Mouse (Mus musculus) erythroblast, embryonic 14.5 days (primary cell): Measurements from ENCODE around the gene Chst10.

Source experiments
- GATA1 ChIP-seq: IDR thresholded peaks from 2 replicates; pipeline ENCODE4 v1.6.1; 2012; ENCODE audit warnings: low read length, inconsistent platforms, mixed read lengths
- TAL1 ChIP-seq: IDR thresholded peaks from 3 replicates; pipeline ENCODE4 v1.6.1; 2012; ENCODE audit warnings: low read length, inconsistent platforms, mixed read lengths

GRCm38 (mm10) chr1:38873911-38874310, 24.1 kb downstream of the Chst10 start:
- no peak for TF ChIP-seq TAL1
- no peak for TF ChIP-seq GATA1
